Mouse (Mus musculus): Measurements from ENCODE around the gene Pcf11. TPM values are rescaled to one million over a fixed set of nuclear protein-coding genes. Genes with fewer than 3 reads are reported as not detected.

Gene Pcf11
- polyA plus RNA-seq, 1 experiment from 2014 or later: 18.6 TPM

- Histone ChIP-seq H3K4me2 (no peak overlapping the region), H3K9ac (no peak overlapping the region), H3K9me3 (no peaks in the 10 kb centered on the region), H3K4me3 (no peak overlapping the region), H3K36me3 (no peaks in the 10 kb centered on the region), H3K27me3 (no peaks in the 10 kb centered on the region), H3K4me1 (replicated peaks) (no peaks in the 10 kb centered on the region), H3K27ac (replicated peaks) (no peak overlapping the region)
- ATAC-seq (ENCODE audit: low FRiP score, low read depth): no peak
- WGBS: 52% methylated on average over 2 of the region's 2 CpGs
Observed at GRCm38 (mm10) chr7:92630167-92630566, 39.6 kb downstream of the Pcf11 start.

GRCm38 (mm10) chr7:92624488-92624887 lies 45.2 kb downstream of the Pcf11 start:
- Histone ChIP-seq H3K4me3 (no peak overlapping the region), H3K27ac (replicated peaks) (no peak overlapping the region), H3K9me3 (no peaks in the 10 kb centered on the region), H3K27me3 (no peaks in the 10 kb centered on the region), H3K4me1 (replicated peaks) (no peaks in the 10 kb centered on the region), H3K4me2 (no peak overlapping the region), H3K36me3 (0 out of 2 replicates have a peak, but pooled peaks cover 10% of the 10 kb centered on the region), H3K9ac (no peak overlapping the region)
- 58% methylated on average over 2 of the region's 2 CpGs for WGBS
- ATAC-seq (ENCODE audit: low FRiP score, low read depth): no peak

- Histone ChIP-seq H3K4me1 (replicated peaks) (no peaks in the 10 kb centered on the region), H3K27me3 (no peaks in the 10 kb centered on the region), H3K9ac (no peak overlapping the region), H3K9me3 (no peaks in the 10 kb centered on the region), H3K4me2 (no peak overlapping the region), H3K27ac (replicated peaks) (no peak overlapping the region), H3K36me3 (peaks cover 33% of the 10 kb centered on the region), H3K4me3 (no peak overlapping the region)
- 83% methylated on average over 7 of the region's 7 CpGs for WGBS
- ATAC-seq (ENCODE audit: low FRiP score, low read depth): no peak
Observed at GRCm38 (mm10) chr7:92610830-92611229, 58.9 kb downstream of the Pcf11 start.

GRCm38 (mm10) chr7:92604961-92605360 lies 64.8 kb downstream of the Pcf11 start:
- Histone ChIP-seq H3K4me2 (no peak overlapping the region), H3K9ac (no peak overlapping the region), H3K27me3 (no peaks in the 10 kb centered on the region), H3K27ac (replicated peaks) (no peak overlapping the region), H3K4me1 (replicated peaks) (no peaks in the 10 kb centered on the region), H3K4me3 (no peak overlapping the region), H3K9me3 (peaks cover 5% of the 10 kb centered on the region; the same call in 1 of the 2 replicates), H3K36me3 (peaks cover 32% of the 10 kb centered on the region)
- 96% methylated on average over 7 of the region's 7 CpGs for WGBS
- ATAC-seq (ENCODE audit: low FRiP score, low read depth): no peak

Other genes with a start within 250 kb of the Pcf11 start
- 58.3 and 61.1 TPM in 2 replicates for gene Ccdc90b, start 108.8 kb downstream of the Pcf11 start, polyA plus RNA-seq (2015; fragmentation: Nextera tagmentation; extraction: Ambion mirVana)
- gene Ankrd42, start 32.8 kb downstream of the Pcf11 start, polyA plus RNA-seq (2015; fragmentation: Nextera tagmentation; extraction: Ambion mirVana): 22.9 and 24.5 TPM in 2 replicates
- 18.6 and 21.1 TPM in 2 replicates for gene Rab30, start 71.7 kb upstream of the Pcf11 start, polyA plus RNA-seq (2015; fragmentation: Nextera tagmentation; extraction: Ambion mirVana)
- 4.6 and 5.8 TPM in 2 replicates for gene Ddias, start 204.3 kb upstream of the Pcf11 start, polyA plus RNA-seq (2015; fragmentation: Nextera tagmentation; extraction: Ambion mirVana)
- 21.5 and 21.7 TPM in 2 replicates for gene Prcp, start 204.5 kb upstream of the Pcf11 start, polyA plus RNA-seq (2015; fragmentation: Nextera tagmentation; extraction: Ambion mirVana)

All from hindbrain, embryonic 15.5 days (tissue).